Mouse (Mus musculus): Measurements from ENCODE around the gene Crhbp.

GRCm38 (mm10) chr13:95444291-95444690, 433 bp downstream of the Crhbp start:
- TF ChIP-seq CTCF (conservative IDR thresholded peaks at IDR 0.05; ENCODE audit: insufficient read depth, insufficient read length, low read depth, low read length) (no peak), POLR2A (IDR thresholded peaks at IDR 0.05; ENCODE audit: low read depth, low read length) (no peak)

Data from kidney, adult 2 months (tissue).